In the genomic region with DNA sequence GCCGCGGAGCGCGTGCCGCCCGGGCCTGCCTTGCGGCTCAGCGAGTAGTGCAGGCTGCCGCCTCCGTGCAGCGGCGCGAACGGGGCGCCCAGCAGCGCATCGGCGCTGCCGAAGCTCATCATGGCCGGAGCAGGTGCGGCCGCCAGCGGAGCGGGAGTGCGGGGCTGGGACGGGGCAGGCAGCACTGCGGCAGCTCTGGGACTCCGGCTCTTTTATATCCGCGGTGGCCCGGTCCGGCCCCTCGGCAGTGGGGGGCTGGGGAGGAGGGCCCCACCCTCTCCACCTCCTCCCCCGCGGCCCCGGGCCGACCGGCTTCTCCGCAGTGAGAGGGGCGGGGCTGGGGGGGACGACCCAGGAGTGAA, we compare ENCODE assay signal across 8 mouse cellular contexts. TPM values are rescaled to one million over a fixed set of nuclear protein-coding genes. Genes with fewer than 3 reads are reported as not detected.
DNase-seq lines count a peak whose midpoint lies in the region; ATAC-seq and TF ChIP-seq lines count a peak whose summit lies in the region.

Nefh (minus strand) TSS at position 252 of the 362 bp plus-strand sequence.

- H3K4me1 ChIP-seq in embryonic fibroblast, embryonic 13.5 days (ENCODE audit: control insufficient read depth, insufficient read depth, low read length) = no peaks in the 10 kb centered on the region
- H3K4me1 ChIP-seq in neural tube, embryonic 14.5 days (ENCODE audit: control insufficient read depth, insufficient read depth, low read length) = peaks cover 8% of the 10 kb centered on the region

- peak; percentile 9 to 23 for DNase-seq in adrenal gland, adult 18-20 months (ENCODE audit: low spot score in 2 of 2)
- DNase-seq in adrenal gland, adult 8-10 months = no peak
- DNase-seq in left cerebral cortex, adult 18-20 months (ENCODE audit: low spot score in 2 of 2) = peak in 1 of 2 experiments; percentile 17
- DNase-seq in left cerebral cortex, adult 11 months (ENCODE audit: low spot score) = no peak
- peak in 1 of 2 experiments; percentile 42 for DNase-seq in left cerebral cortex, postnatal 25 days (ENCODE audit: low spot score in 2 of 2)
- no peak for DNase-seq in spleen, adult 12 weeks (ENCODE audit: low spot score)

- 0 out of 2 replicates have a peak, but pooled peaks cover 3% of the 10 kb centered on the region for H3K36me3 ChIP-seq in neural tube, embryonic 14.5 days (ENCODE audit: control insufficient read depth, insufficient read depth, low read length)

- intact Hi-C loops in left cerebral cortex, postnatal 25 days (cut with DNase I) = no loop called here

- peak within 1 kb of the TSS; percentile 85 for H3K9ac ChIP-seq in neural tube, embryonic 14.5 days (replicated peaks; ENCODE audit: low read depth, low read length)

- peaks cover 62% of the 10 kb centered on the region for H3K27me3 ChIP-seq in neural tube, embryonic 14.5 days (ENCODE audit: control insufficient read depth, insufficient read depth, low read length)

- H3K27ac ChIP-seq in embryonic fibroblast, embryonic 13.5 days (ENCODE audit: insufficient read depth, low read length) = no peak within 1 kb of the TSS
- peak within 1 kb of the TSS; percentile 90 for H3K27ac ChIP-seq in neural tube, embryonic 14.5 days (ENCODE audit: low read depth, low read length)

- no peaks in the 10 kb centered on the region for H3K9me3 ChIP-seq in neural tube, embryonic 14.5 days (ENCODE audit: control insufficient read depth, low read length)

- ATAC-seq in neural tube, embryonic 14.5 days (ENCODE audit: low read depth) = peak; percentile 34

- TF ChIP-seq POLR2A in embryonic fibroblast, embryonic 13.5 days (IDR thresholded peaks at IDR 0.05; ENCODE audit: low read depth, low read length) = no peak

- no peak for TF ChIP-seq CTCF in embryonic fibroblast, embryonic 13.5 days (IDR thresholded peaks at IDR 0.05; ENCODE audit: borderline replicate concordance, insufficient read depth, low read length)

- 1% methylated on average over 30 of the region's 41 CpGs for WGBS in neural tube, embryonic 14.5 days

- H3K4me2 ChIP-seq in neural tube, embryonic 14.5 days (ENCODE audit: low read depth, low read length) = peak within 1 kb of the TSS; percentile 70

- H3K4me3 ChIP-seq in embryonic fibroblast, embryonic 13.5 days (ENCODE audit: insufficient read depth, low read length) = peak within 1 kb of the TSS; percentile 15; the same call in 1 of the 2 replicates
- H3K4me3 ChIP-seq in neural tube, embryonic 14.5 days (ENCODE audit: low read depth, low read length) = peak within 1 kb of the TSS; percentile 70

RNA-seq across cellular contexts. Expression of gene Nefh, which starts in this region (rescaled TPM):
- total RNA-seq in adrenal gland, adult 18-20 months (2021) = 1 to 10 TPM; 1.9 to 2.7 TPM
- 1 to 10 TPM; 1.8 to 2.7 (median 2.3) TPM for total RNA-seq in adrenal gland, adult 8-10 months (2022)
- total RNA-seq in left cerebral cortex, adult 18-20 months (2021) = 10 to 100 TPM; 46.2 to 59.5 TPM
- polyA plus RNA-seq in embryonic fibroblast, embryonic 13.5 days (2011; ENCODE audit: insufficient read length, low read depth, missing spikeins) = not detected in 2 replicates
- total RNA-seq in left cerebral cortex, postnatal 25 days (2021) = 10 to 100 TPM; 41.3 to 44.4 TPM
- polyA plus RNA-seq in neural tube, embryonic 14.5 days (2014; fragmentation: Nextera tagmentation; extraction: Ambion mirVana) = 17.5 and 19.2 TPM in 2 replicates

Comparison
In these comparisons a context has a peak if more than half of its experiments do, and no peak if none do; other contexts are left out.
1. RNA of gene Nefh (total RNA-seq): 46.2 to 59.5 TPM in left cerebral cortex, adult 18-20 months and 41.3 to 44.4 TPM in left cerebral cortex, postnatal 25 days; 1.9 to 2.7 TPM in adrenal gland, adult 18-20 months and 1.8 to 2.7 TPM in adrenal gland, adult 8-10 months; every median in the first group is over 10 times any median in the second.
2. RNA of gene Nefh (polyA plus RNA-seq): 17.5 to 19.2 TPM in neural tube, embryonic 14.5 days; not detected in embryonic fibroblast, embryonic 13.5 days; every median in the first group is over 10 times any median in the second.
3. DNase-seq: peak in adrenal gland, adult 18-20 months (2 of 2); none in adrenal gland, adult 8-10 months (single experiment), left cerebral cortex, adult 11 months (single experiment) and spleen, adult 12 weeks (single experiment).